Mouse (Mus musculus) adrenal gland, postnatal 4 days (tissue): Measurements from ENCODE around the gene Stt3b. TPM values are rescaled to one million over a fixed set of nuclear protein-coding genes. Genes with fewer than 3 reads are reported as not detected.
"Not testable (repeated sequence)": the region's sequence is repeated elsewhere in the genome, so short reads cannot be mapped to it uniquely, and the experiment has no call there.

Source experiments
- DNase-seq, 2 experiments: peaks; one replicate each; pipeline ENCODE4 v3.0.0; 2021 to 2022; ENCODE audit warnings: low spot score in 2 of 2, mixed read lengths in 2 of 2
- total RNA-seq, 2 experiments: library from RNA; stranded (reverse); gene quantifications; 2 replicates each; pipeline ENCODE4 v1.2.3; 2021

The Stt3b gene
- total RNA-seq, 2 experiments from 2014 or later = 126 to 127 TPM

GRCm38 (mm10) chr9:115272451-115272850 lies 37.8 kb downstream of the Stt3b start:
- DNase-seq = not testable (repeated sequence)

GRCm38 (mm10) chr9:115271556-115271955 lies 38.7 kb downstream of the Stt3b start:
- DNase-seq = no peak

GRCm38 (mm10) chr9:115261896-115262295 lies 48.3 kb downstream of the Stt3b start:
- DNase-seq = no peak

- no peak for DNase-seq
These were observed 48.8 kb downstream of the Stt3b start for GRCm38 (mm10) chr9:115261456-115261855.

- DNase-seq = no peak
These were observed 49.8 kb downstream of the Stt3b start for GRCm38 (mm10) chr9:115260464-115260863.

GRCm38 (mm10) chr9:115259866-115260265 lies 50.4 kb downstream of the Stt3b start:
- DNase-seq = no peak

GRCm38 (mm10) chr9:115257733-115258286 lies 52.4 kb downstream of the Stt3b start:
- DNase-seq = no peak

- no peak for DNase-seq
These were observed 61.1 kb downstream of the Stt3b start for GRCm38 (mm10) chr9:115249145-115249544.

GRCm38 (mm10) chr9:115245092-115245491 lies 65.1 kb downstream of the Stt3b start:
- DNase-seq = no peak

- no peak for DNase-seq
These were observed 66.6 kb downstream of the Stt3b start for GRCm38 (mm10) chr9:115243630-115244029.

GRCm38 (mm10) chr9:115239861-115240260 lies 70.4 kb downstream of the Stt3b start:
- DNase-seq = no peak

GRCm38 (mm10) chr9:115237943-115238342 lies 72.3 kb downstream of the Stt3b start:
- DNase-seq = no peak

- DNase-seq = no peak
These were observed 73.8 kb downstream of the Stt3b start for GRCm38 (mm10) chr9:115236352-115236841.

GRCm38 (mm10) chr9:115234561-115234960 lies 75.7 kb downstream of the Stt3b start:
- DNase-seq = no peak

GRCm38 (mm10) chr9:115233721-115234120 lies 76.5 kb downstream of the Stt3b start:
- DNase-seq = no peak

GRCm38 (mm10) chr9:115231476-115231875 lies 78.7 kb downstream of the Stt3b start:
- DNase-seq = no peak

- DNase-seq = no peak
These were observed 80.1 kb downstream of the Stt3b start for GRCm38 (mm10) chr9:115230141-115230540.

- no peak for DNase-seq
These were observed 80.5 kb downstream of the Stt3b start for GRCm38 (mm10) chr9:115229676-115230075.

GRCm38 (mm10) chr9:115229145-115229544 lies 81.1 kb downstream of the Stt3b start:
- DNase-seq = no peak

GRCm38 (mm10) chr9:115224744-115225354 lies 85.4 kb downstream of the Stt3b start:
- DNase-seq = no peak

GRCm38 (mm10) chr9:115221265-115221664 lies 89.0 kb downstream of the Stt3b start:
- no peak for DNase-seq

GRCm38 (mm10) chr9:115220466-115220865 lies 89.8 kb downstream of the Stt3b start:
- no peak for DNase-seq

GRCm38 (mm10) chr9:115217984-115218383 lies 92.2 kb downstream of the Stt3b start:
- DNase-seq = no peak
